Mouse (Mus musculus) E14TG2a.4 (cell line): ENCODE measurements around the gene Nap1l4.

Experiments
- CTCF ChIP-seq: conservative IDR thresholded peaks from 2 replicates; pipeline ENCODE4 v1.5.1; 2014; ENCODE audit warnings: low read length
- POU5F1 ChIP-seq: IDR thresholded peaks from 2 replicates; pipeline ENCODE4 v1.6.1; 2014; ENCODE audit warnings: low read length, borderline replicate concordance

DNA sequence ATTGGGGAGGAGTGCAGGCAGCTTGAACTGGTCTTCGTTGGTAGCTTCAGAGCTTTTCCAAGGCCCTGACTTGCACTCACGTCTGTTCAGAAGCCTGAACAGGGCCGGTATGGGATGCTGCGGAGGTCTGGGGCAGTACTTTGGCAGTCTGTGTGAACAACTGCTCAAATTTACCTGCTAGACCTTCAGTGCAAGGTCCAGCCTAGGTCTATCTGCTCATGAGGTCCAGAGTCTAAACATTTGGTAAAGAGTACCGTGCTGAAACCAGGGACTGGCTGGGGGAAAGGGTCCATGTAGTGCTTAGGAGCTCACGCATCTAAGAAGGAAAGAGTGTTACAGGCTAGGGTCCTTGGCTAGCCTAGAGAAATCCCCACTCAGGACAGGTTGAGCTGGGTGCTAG, 59.2 kb downstream of the Nap1l4 start:
- TF ChIP-seq CTCF (no peak), POU5F1 (no peak)
